Mouse (Mus musculus) kidney, postnatal 25 days (tissue): ENCODE data around the gene Cnksr1.

ENCODE experiments used
- DNase-seq, 2 experiments: peaks; one replicate each; pipeline ENCODE4 v3.0.0; 2021; ENCODE audit warnings: mixed read lengths in 2 of 2

The Cnksr1 gene

GRCm38 (mm10) chr4:134252911-134253721 is 14.9 kb upstream of the Cnksr1 start:
- peak; percentile 48 to 65 for DNase-seq

DNA sequence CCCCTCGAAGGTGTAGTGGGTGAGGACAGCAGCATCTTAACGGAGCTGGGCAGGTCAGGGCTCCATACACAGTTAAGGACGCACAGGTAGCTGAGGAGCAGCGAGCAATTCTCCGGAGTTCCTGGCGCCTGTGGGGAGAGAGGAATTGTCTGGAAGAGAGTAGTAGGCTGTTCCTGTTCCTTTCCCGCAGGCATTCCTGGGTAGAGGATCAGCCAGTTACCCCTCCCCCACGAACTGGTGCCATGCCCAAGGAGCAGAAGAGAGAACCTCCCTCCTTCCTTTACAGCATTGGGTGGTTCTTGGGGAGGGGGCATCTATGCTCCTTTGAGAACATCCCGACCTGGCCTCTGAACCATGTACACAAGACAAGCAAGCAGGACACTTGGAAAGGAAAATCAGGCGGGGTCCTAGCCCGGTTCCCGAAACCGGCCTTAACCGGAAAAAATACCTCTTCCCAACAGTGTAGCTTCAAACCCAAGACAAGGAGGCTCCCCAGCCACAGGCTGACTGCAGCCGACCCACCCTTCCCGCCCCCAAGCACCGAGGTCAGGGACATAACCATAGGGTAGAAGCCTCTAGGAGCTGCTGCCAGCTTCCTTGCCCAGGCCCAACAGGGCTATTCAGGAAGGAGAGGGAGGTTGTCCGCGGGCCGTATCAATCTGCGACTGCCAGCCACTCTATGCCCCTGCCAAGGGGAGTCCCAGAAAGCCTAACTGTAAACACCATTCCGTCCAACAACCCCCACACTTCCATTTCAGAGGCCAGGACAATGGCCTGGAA is 14.1 kb upstream of the Cnksr1 start:
- peak; percentile 62 to 64 for DNase-seq

- peak in 1 of 2 experiments; percentile 38 for DNase-seq
Observed at GRCm38 (mm10) chr4:134251241-134252130, 13.3 kb upstream of the Cnksr1 start.

GRCm38 (mm10) chr4:134250930-134251240 is 12.7 kb upstream of the Cnksr1 start:
- no peak for DNase-seq

DNA sequence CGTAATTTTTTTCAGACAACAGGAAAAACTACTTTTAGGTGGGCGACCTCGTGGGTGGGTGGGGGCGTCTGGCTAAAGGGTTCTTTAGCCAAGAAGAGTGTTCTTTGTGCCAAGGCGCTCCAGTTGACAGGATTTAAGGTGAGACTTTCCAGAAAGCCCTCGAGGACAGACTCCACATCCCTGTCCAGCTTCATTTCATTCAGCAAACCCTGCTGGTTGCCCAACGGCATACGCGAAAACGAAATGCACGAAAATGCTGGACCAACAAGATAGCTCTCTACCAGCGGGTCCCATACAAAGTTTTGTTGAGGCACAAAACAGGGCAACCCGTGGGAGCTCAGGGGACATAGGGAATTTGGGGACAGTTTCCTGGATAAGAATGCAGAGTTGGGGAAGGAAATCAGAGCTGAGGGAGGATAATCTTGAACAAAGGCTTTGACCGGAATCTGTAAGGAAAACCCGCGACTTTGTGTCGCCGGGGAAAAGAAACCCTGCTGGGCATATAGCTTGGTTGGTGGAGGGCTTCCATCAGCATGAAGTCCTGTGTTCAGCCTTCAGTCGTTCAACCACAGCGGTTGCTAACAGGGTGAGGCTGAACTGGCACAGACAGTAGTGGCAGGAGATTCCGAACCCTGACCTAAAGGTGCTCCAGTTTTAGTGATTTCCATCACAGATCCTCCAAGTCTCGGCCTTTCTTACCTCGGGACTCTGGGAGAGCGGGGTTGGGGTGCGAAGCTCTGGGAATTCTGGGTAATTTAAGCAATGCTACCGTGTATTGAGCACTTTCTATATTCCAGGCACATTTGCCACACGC is 12.1 kb upstream of the Cnksr1 start:
- DNase-seq, result no peak

- DNase-seq, result peak; percentile 78 to 82
Observed at GRCm38 (mm10) chr4:134249651-134250050, 11.5 kb upstream of the Cnksr1 start.

DNA sequence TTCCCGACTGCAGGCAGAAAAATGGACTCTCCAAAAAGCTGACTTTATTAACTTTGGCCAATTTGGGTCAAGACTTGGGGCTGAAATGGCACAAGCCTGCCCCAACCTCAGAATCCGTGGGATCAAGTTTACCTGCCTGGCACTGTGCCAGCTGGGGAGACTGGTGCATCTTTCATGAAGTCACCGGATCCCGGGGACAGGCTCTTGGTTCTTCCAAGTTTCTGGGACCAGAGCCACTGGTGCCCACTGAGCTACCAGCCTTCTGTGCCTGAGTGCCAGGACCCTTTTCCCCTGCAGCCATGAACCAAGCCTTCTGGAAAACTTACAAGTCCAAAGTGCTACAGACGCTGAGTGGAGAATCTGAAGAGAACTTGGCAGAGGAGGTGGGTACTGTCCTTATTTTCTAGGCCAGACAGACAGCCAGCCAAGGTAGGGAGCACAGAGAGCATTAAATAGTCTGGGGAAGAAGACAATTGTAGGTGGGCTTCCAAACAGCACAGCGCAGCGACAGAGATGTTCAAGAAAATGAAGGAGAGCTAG is 8.6 kb upstream of the Cnksr1 start, which contains the start of gene Gm30191:
Gene Gm30191 (plus strand): TSS at position 217 of the 540 bp plus-strand sequence.
- DNase-seq, result peak in 1 of 2 experiments; percentile 61

- DNase-seq, result peak in 1 of 2 experiments; percentile 69
Observed at GRCm38 (mm10) chr4:134246256-134246655, 8.1 kb upstream of the Cnksr1 start.

GRCm38 (mm10) chr4:134245148-134245843 is 7.1 kb upstream of the Cnksr1 start, which contains the start of gene Zfp593:
Zfp593 (minus strand) TSS chr4:134245592.
- peak; percentile 96 for DNase-seq

GRCm38 (mm10) chr4:134243516-134244250 is 5.5 kb upstream of the Cnksr1 start, which contains the start of gene E130218I03Rik:
E130218I03Rik (plus strand) TSS chr4:134243662.
- DNase-seq, result no peak

GRCm38 (mm10) chr4:134238686-134239085 is 487 bp upstream of the Cnksr1 start:
- no peak for DNase-seq

GRCm38 (mm10) chr4:134237582-134238278 is 469 bp downstream of the Cnksr1 start:
- no peak for DNase-seq

DNA sequence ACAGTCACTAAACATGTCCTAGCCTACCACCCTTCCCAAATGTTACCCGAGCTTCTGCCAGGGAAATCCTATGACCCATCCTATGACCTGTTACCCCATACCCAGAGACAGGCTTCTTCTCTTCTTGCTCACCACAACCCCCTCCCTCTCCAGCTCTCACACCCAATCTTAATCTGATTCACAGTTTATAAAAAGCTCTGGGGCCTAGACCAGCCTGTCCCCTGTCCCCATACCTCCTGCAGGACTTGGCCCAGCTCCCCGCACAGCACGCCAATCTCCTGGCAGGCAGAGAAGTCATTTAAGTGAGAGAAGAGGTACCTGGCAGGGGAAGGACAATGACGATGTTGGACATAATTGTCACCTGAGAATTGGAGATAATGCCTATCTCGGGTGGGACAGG is 3.3 kb downstream of the Cnksr1 start:
- DNase-seq, result no peak

- DNase-seq, result peak; percentile 38 to 70
Observed at GRCm38 (mm10) chr4:134230431-134230830, 7.8 kb downstream of the Cnksr1 start.

GRCm38 (mm10) chr4:134227194-134227593 is 11.0 kb downstream of the Cnksr1 start, which contains the start of gene Catsper4:
Catsper4 (minus strand) TSS chr4:134227383.
- no peak for DNase-seq

- DNase-seq, result peak; percentile 32 to 66
Observed at GRCm38 (mm10) chr4:134222793-134223600, 15.2 kb downstream of the Cnksr1 start.

GRCm38 (mm10) chr4:134206488-134207053 is 31.6 kb downstream of the Cnksr1 start:
- no peak for DNase-seq

GRCm38 (mm10) chr4:134203340-134203896 is 34.8 kb downstream of the Cnksr1 start:
- DNase-seq, result no peak
